Mouse (Mus musculus): ENCODE measurements around the gene Tln2.

GRCm38 (mm10) chr9:67572790-67573682 is 13.5 kb upstream of the Tln2 start:
- TF ChIP-seq CTCF (IDR thresholded peaks at IDR 0.05; ENCODE audit: control insufficient read depth, insufficient read depth, insufficient read length) (no peak), MAX (IDR thresholded peaks at IDR 0.05) (no peak), MYOD1 (IDR thresholded peaks at IDR 0.05; ENCODE audit: control insufficient read depth, insufficient read length, low read depth) (no peak), CEBPB (IDR thresholded peaks at IDR 0.05; ENCODE audit: low read depth) (no peak), USF1 (IDR thresholded peaks at IDR 0.05; ENCODE audit: low read depth) (no peak), MYOG (IDR thresholded peaks at IDR 0.05; ENCODE audit: control insufficient read depth, extremely low read depth, insufficient read length) (no peak)

Measured in C2C12 (cell line).